Mouse (Mus musculus): Measurements from ENCODE around the gene Fer.

GRCm38 (mm10) chr17:63864171-63864571, 1.3 kb downstream of the Fer start:
- TF ChIP-seq POLR2A (IDR thresholded peaks at IDR 0.05; ENCODE audit: borderline replicate concordance, low read depth, low read length) (no peak), CTCF (IDR thresholded peaks at IDR 0.05; ENCODE audit: low read depth, low read length) (no peak)
